Mouse (Mus musculus) adrenal gland, adult 2 months (tissue): ENCODE results near the gene Tmem63a. TPM values are rescaled to one million over a fixed set of nuclear protein-coding genes. Genes with fewer than 3 reads are reported as not detected.
"Not testable (repeated sequence)": the region's sequence is repeated elsewhere in the genome, so short reads cannot be mapped to it uniquely, and the experiment has no call there.

Source experiments
- DNase-seq: peaks from one replicate; pipeline ENCODE4 v3.0.0; 2021
- polyA plus RNA-seq: library from polyadenylated mRNA; depleted of rRNA; stranded (reverse); fragments of >200 nt; gene quantifications from 2 replicates; pipeline ENCODE4 v1.2.3, GENCODE M21; 2012
- total RNA-seq, 2 experiments: library from RNA; stranded (reverse); gene quantifications; 2 replicates each; pipeline ENCODE4 v1.2.3; 2021

The Tmem63a gene
- total and polyA plus RNA-seq, 3 experiments = 52.8 to 238 (median 66.0) TPM

DNA sequence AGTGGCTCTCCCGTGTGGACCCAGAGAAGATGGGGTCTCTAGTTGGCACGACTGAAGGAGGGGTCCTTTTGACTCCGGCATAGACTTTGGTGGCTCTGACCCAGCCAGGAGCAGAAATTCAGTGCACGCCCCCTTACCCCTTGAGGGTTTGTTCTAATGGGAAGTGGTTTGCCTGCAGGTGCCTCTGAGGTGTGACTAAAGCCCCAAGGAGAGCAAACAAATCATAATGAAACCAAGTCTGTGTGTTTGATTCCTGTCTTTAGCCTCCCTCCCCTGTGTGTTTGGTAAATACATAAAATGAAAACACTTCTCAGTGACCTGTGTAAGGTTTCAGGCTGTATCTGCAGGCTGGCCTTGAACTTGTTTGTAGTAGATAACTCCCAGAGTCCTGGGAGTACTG, 15.9 kb upstream of the Tmem63a start:
- no peak for DNase-seq

DNA sequence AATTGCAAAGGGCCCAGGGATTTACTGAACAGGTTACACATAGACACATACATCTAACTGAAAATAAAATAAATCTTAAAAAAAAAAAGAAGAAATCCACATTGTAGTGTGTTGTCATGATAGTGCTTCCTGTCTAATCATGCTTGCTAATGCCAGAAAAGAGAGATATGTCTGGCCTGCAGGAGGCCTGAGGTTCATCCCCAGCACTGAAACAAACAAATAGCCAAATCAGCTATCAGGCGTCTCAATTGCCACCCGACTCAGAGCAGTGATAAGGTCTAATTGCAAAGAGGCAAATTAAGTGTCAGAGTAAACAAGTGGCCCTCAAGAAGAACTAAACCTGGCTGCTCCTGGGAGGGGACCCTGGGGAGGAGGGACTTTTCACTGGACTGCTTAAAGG, 12.5 kb upstream of the Tmem63a start:
- DNase-seq = no peak

DNA sequence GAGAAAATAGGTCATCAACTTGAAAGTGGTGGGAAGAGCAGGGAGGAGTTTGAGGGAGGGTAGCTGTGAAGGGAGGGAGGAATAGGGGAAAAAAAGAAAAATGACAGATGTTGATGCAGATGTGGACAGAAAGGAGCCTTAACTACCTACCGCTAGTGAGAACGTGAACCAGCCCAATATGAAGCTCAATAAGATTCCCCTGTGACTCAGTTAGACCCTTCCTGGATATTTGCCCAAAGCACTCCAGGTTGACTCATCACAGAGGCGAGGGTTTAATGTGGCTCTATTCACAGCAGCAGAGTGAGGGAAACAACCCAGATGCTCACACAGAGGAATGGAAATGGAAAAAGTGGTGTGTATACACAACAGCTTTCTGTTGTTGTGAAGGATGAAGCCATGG, 11.0 kb upstream of the Tmem63a start:
- no peak for DNase-seq

GRCm38 (mm10) chr1:180933659-180934058, 8.5 kb upstream of the Tmem63a start:
- DNase-seq = no peak

GRCm38 (mm10) chr1:180934467-180935419, 7.4 kb upstream of the Tmem63a start, which contains the start of gene Lefty1:
TSS of gene Lefty1 (plus strand) at chr1:180935022.
- no peak for DNase-seq

DNA sequence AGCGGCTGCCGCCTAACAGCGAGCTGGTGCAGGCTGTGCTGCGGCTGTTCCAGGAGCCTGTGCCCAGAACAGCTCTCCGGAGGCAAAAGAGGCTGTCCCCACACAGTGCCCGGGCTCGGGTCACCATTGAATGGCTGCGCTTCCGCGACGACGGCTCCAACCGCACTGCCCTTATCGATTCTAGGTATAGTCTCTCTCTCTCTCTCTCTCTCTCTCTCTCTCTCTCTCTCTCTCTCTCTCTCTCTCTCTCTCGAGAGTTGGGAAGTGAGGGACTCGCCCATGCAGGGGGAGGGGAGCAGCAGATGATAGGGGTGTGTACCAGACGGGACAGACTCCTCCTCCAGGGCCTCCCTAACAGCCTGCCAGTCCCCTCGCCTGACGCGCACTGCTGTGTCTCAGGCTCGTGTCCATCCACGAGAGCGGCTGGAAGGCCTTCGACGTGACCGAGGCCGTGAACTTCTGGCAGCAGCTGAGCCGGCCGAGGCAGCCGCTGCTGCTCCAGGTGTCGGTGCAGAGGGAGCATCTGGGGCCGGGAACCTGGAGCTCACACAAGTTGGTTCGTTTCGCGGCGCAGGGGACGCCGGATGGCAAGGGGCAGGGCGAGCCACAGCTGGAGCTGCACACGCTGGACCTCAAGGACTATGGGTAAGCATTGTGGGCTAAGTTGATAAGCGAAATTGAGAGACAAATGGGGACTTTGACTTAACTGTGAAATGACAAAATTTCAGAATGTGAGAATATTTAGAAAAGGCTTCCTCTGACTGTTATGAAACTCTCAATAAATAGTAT, 5.3 kb upstream of the Tmem63a start:
- peak; percentile 84 for DNase-seq

- DNase-seq = not testable (repeated sequence)
These were observed 4.5 kb upstream of the Tmem63a start for GRCm38 (mm10) chr1:180937631-180938030.

- DNase-seq = not testable (repeated sequence)
These were observed 3.4 kb upstream of the Tmem63a start for GRCm38 (mm10) chr1:180938781-180939180.

DNA sequence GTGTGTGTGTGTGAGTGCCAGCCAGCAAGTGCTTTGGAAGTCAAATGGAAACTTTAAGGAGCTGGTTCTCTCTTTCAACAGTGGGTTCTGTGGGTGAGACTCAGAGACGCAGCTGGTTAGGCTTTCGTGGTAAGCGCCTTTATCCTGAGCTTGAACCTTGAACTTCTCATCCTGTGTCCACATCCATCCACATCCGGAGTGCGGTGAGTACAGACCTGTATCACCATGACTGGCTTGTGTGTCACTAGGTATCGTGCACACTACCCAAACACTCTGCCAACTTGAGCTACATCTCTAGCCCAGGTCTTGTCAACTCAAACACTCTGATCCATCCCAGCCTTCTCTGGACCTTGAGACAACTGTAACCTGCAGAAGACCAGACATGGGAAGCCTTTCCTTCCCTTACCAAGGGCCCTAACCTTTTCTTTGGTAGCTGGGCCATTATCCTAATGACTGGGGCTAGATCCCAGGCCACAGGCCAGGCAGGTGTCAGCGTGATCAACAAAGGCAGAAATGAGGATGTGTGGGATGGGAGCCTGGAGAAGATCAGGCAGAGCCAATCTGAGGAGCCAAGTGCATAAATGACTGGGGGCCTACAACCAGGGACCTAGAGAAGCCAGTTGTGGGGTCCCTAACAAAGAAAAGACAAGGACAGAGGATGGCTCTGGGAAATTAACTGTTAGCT, 1.2 kb upstream of the Tmem63a start:
- no peak for DNase-seq

- no peak for DNase-seq
These were observed 418 bp upstream of the Tmem63a start for GRCm38 (mm10) chr1:180941726-180942125.

GRCm38 (mm10) chr1:180943032-180943644, 994 bp downstream of the Tmem63a start:
- DNase-seq = no peak

GRCm38 (mm10) chr1:180943896-180944295, 1.8 kb downstream of the Tmem63a start:
- DNase-seq = peak; percentile 76

DNA sequence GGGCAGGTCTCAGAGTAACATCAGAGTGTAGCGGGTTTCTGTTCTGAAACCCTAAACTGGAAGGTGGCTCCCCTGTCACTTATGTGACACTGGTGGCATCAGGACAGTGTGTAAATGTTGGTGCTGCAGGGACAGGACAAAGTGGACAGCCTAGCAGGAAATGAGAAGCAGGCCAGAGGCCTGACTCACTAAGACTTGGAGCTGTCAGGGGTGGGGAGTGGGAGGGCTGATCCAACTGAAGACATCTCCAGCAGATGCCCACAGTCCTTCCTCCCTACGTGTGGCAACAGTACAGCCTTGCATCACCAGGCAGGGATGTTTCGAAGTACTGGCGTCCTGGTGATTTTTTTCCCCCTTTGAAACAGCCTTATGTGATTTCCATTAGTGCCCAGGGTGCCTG, 2.4 kb downstream of the Tmem63a start:
- peak; percentile 62 for DNase-seq

- peak; percentile 72 for DNase-seq
These were observed 3.1 kb downstream of the Tmem63a start for GRCm38 (mm10) chr1:180945001-180945980.

GRCm38 (mm10) chr1:180946448-180946847, 4.3 kb downstream of the Tmem63a start:
- DNase-seq = peak; percentile 89

DNA sequence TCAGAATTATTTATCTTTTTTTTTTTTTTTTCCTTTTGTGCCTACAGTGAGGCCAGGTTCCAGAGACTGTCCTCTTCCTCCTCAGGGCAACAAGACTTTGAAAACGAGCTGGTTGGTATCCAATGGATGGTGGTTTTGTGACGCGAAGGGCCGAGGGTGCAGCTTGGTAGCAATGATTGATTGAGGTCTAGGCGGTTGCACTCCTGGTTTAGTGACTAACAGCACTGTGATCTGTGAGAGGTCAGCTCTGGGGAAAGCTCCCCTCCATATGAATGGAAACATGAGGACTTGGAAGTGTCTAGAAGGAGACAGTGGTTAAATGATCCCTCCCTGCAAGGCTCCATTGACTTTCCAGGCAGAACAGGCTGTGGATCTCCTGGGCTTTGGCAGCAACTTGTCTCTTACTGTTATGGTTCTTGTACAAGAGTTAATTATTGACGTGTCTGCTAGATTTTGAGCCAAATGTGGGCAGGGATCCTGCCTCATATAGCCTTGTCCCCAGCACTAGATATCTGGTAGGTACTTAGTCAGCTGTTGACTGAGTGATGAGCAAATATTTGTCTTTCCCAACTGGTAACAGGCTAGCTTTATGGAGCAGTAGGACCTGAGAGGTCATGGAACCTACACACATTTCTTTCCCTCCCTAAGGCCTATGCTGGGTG, 10.1 kb downstream of the Tmem63a start:
- DNase-seq = peak; percentile 60

DNA sequence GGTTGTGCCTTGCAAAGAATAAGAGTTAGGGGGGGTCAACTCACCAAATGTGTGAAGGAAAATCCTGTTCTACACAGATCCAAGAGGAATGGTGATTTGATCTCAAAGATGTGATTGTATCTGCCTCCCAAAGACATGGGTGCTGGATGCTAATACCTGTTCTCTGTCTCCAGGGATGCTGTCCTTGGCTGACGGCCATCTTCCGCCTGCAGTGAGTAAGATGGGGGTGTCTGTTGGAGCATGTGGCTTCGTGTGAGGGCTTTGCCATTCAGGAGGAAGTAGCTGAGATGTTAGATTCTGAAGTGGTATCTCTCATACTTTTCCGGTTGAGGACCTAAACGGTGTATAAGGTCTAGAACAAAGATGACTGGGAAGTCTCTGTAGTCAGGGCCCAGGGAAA, 10.7 kb downstream of the Tmem63a start:
- no peak for DNase-seq

DNA sequence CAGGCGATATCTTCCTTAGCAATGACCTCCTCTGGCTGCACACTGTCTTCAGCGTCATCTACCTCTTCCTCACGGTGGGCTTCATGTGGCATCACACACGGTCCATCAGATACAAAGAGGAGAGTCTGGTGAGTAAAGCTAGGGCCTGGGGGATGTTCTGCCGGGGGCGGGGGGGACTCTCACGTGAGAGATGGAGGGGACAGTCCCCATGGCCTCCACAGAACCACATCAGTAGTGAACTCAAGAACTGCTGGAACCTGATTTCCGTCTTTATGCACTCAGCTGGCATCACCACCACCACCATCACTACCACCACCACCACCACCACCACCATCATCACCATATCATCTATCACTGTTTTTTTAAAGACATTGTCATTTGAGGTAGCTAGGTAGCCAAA, 14.3 kb downstream of the Tmem63a start:
- no peak for DNase-seq

GRCm38 (mm10) chr1:180956973-180957381, 14.8 kb downstream of the Tmem63a start:
- peak; percentile 74 for DNase-seq

DNA sequence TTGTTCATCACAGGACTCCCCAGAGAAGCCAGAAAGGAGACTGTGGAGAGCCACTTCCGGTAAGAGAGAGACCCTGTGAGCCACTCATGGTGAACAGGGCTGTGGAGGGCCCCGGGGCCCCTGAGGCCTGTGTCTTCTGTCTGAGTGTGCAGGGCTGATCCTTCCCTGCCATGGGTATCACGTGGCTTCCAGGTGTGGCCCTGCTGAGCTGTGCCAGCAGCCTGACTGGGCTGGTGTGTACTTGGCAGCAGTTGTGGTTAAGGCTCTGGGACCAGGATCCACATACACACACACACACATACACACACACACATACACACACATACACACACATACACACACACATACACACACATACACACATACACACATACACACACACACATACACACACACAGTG, 15.8 kb downstream of the Tmem63a start:
- no peak for DNase-seq
